Mouse (Mus musculus) intestine, embryonic 16.5 days (tissue): Measurements from ENCODE around the gene Kalrn. TPM values are rescaled to one million over a fixed set of nuclear protein-coding genes. Genes with fewer than 3 reads are reported as not detected.

Experiments
- ATAC-seq: fragments of 200-750 bp; cut with Nextera tagmentation; 2 replicates; pipeline ENCODE4 v1.8.0; 2017; ENCODE audit warnings: moderate TSS enrichment, moderate library complexity
- H3K27ac ChIP-seq: fragments of 300-500 bp; sonication (generic); 2 replicates; pipeline ENCODE4 v1.5.1; 2014; ENCODE audit warnings: mild to moderate bottlenecking, low read length
- H3K27me3 ChIP-seq: fragments of 300-500 bp; sonication (generic); replicated peaks from 2 replicates; pipeline ENCODE4 v1.6.1; 2014; ENCODE audit warnings: low read length, control low read depth, mixed read lengths; ENCODE audit not compliant: control insufficient read depth, insufficient read depth
- H3K36me3 ChIP-seq: fragments of 300-500 bp; sonication (generic); 2 replicates; pipeline ENCODE4 v1.6.1; 2014; ENCODE audit warnings: low read length, control low read depth; ENCODE audit not compliant: control insufficient read depth, insufficient read depth
- H3K4me1 ChIP-seq: fragments of 300-500 bp; sonication (generic); 2 replicates; pipeline ENCODE4 v1.6.1; 2014; ENCODE audit warnings: low read length, control low read depth, mixed read lengths; ENCODE audit not compliant: control insufficient read depth, insufficient read depth
- H3K4me2 ChIP-seq: fragments of 300-500 bp; sonication (generic); 2 replicates; pipeline ENCODE4 v1.6.1; 2014; ENCODE audit warnings: low read depth, low read length, control low read depth
- H3K4me3 ChIP-seq: fragments of 300-500 bp; sonication (generic); 2 replicates; pipeline ENCODE4 v1.5.1; 2014; ENCODE audit warnings: mild to moderate bottlenecking, low read length
- H3K9ac ChIP-seq: fragments of 300-500 bp; sonication (generic); 2 replicates; pipeline ENCODE4 v1.6.1; 2014; ENCODE audit warnings: low read depth, low read length
- H3K9me3 ChIP-seq: fragments of 300-500 bp; sonication (generic); 2 replicates; pipeline ENCODE4 v1.6.1; 2016; ENCODE audit warnings: low read length, control low read depth; ENCODE audit not compliant: control insufficient read depth
- WGBS: fragments of 180-500 bp; shearing (Covaris S2); extraction: QIAGEN DNeasy Blood & Tissue Kit; methylation state at CpG from one replicate; pipeline ENCODE4 v1.1.7; 2014; 5-methylcytosine and 5-hydroxymethylcytosine counted together
- polyA plus RNA-seq: library from polyadenylated mRNA; unstranded; fragments of >200 nt; fragmentation: Nextera tagmentation; extraction: Ambion mirVana; gene quantifications from 2 replicates; pipeline ENCODE4 v1.2.1, GENCODE M21; 2015

The Kalrn gene
- polyA plus RNA-seq, 1 experiment from 2014 or later = 11.1 TPM

DNA sequence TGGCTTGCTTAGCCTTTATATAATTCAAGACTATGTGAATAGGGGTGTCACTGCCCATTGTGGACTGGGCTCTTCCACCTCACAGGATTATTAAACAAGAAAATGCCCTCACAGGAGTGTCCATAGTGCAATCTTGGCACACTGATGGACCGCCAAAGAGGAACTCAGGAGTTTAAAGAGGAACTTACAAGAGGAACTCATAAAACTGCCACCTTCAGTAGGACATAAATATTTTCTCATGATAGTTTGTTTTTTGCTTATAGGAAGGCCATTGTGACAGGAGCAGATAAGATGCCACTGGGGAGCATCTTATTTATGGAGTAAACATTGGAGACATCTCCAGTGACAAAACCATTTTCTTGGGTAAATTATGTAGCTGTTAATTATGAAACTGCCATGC lies 618.5 kb downstream of the Kalrn start:
- Histone ChIP-seq H3K4me2 (no peak overlapping the region), H3K27ac (no peak overlapping the region), H3K4me1 (no peaks in the 10 kb centered on the region), H3K9ac (no peak overlapping the region), H3K4me3 (no peak overlapping the region), H3K36me3 (peaks cover 27% of the 10 kb centered on the region), H3K27me3 (no peaks in the 10 kb centered on the region), H3K9me3 (no peaks in the 10 kb centered on the region)
- no peak for ATAC-seq
- WGBS = 93% methylated on average over 1 of the region's 1 CpGs

DNA sequence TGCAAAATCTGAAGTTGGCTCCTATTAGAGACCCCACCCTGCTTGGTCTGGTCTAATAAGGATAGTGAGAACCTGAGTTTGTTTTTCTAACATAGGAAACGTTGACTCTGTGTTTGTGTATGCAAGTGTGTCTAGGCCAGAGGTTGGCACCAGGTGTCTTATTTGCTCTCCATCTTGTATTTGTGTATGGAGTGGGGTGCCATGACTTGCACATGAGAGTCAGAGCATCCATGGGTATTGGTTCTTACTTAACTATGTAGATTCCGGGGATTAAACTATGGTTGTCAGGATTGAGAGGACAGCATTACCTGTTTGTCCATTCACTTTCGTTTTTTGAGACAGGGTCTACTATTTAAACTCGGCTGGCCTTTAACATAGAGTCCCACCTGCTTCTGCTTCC lies 620.3 kb downstream of the Kalrn start:
- no peaks in the 10 kb centered on the region for H3K9me3 ChIP-seq
- no peak overlapping the region for H3K4me2 ChIP-seq
- no peak overlapping the region for H3K9ac ChIP-seq
- no peak overlapping the region for H3K27ac ChIP-seq
- no peaks in the 10 kb centered on the region for H3K4me1 ChIP-seq
- H3K27me3 ChIP-seq = no peaks in the 10 kb centered on the region
- H3K4me3 ChIP-seq = no peak overlapping the region
- peaks cover 23% of the 10 kb centered on the region for H3K36me3 ChIP-seq
- WGBS = 77% methylated on average over 4 of the region's 4 CpGs
- ATAC-seq = no peak

DNA sequence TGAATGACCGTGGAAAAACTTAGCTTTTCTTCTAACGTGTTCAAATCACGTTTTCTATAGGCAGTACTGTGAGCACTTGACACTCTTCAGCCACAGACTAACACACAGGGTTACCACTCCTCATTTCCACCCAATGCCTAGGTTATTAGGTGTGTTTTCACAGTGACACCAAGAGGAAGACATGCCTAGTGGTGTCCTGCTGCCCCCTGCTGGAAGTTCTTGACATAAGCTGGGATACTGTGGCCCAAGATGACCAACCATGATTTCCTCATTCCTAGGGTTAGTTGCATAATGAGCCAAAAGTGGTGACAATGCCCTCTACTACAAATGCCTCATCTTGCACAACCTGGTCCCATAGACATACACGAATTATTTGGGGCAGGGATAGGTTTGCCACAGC lies 622.5 kb downstream of the Kalrn start:
- H3K4me1 ChIP-seq = no peaks in the 10 kb centered on the region
- ATAC-seq = peak; percentile 79
- no peak overlapping the region for H3K27ac ChIP-seq
- no peaks in the 10 kb centered on the region for H3K9me3 ChIP-seq
- no peaks in the 10 kb centered on the region for H3K27me3 ChIP-seq
- no peak overlapping the region for H3K4me3 ChIP-seq
- no peak overlapping the region for H3K4me2 ChIP-seq
- 15% methylated on average over 4 of the region's 4 CpGs for whole genome bisulfite sequencing
- H3K36me3 ChIP-seq = peaks cover 15% of the 10 kb centered on the region
- no peak overlapping the region for H3K9ac ChIP-seq

DNA sequence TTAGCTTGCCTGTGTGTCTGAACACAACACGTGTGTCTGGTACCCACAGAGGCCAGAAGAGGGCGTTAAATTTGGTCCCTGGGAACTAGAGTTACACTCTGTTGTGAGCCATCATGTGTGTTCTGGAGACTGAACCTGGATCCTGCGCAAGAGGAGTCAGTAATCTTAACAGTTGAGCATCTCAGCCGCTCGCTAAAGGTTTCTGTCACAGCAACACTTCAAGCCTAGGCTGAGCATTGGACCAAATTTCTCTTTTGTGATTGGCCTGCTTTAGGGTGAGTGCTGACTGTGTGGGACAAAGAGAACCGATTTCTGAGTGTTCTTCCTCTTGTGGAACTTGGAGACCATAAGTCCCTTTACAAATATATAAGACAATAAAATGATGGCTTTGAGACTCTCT lies 622.9 kb downstream of the Kalrn start:
- peak; percentile 10; the same call in 1 of the 2 replicates for ATAC-seq
- no peaks in the 10 kb centered on the region for H3K9me3 ChIP-seq
- WGBS = 81% methylated on average over 6 of the region's 6 CpGs

DNA sequence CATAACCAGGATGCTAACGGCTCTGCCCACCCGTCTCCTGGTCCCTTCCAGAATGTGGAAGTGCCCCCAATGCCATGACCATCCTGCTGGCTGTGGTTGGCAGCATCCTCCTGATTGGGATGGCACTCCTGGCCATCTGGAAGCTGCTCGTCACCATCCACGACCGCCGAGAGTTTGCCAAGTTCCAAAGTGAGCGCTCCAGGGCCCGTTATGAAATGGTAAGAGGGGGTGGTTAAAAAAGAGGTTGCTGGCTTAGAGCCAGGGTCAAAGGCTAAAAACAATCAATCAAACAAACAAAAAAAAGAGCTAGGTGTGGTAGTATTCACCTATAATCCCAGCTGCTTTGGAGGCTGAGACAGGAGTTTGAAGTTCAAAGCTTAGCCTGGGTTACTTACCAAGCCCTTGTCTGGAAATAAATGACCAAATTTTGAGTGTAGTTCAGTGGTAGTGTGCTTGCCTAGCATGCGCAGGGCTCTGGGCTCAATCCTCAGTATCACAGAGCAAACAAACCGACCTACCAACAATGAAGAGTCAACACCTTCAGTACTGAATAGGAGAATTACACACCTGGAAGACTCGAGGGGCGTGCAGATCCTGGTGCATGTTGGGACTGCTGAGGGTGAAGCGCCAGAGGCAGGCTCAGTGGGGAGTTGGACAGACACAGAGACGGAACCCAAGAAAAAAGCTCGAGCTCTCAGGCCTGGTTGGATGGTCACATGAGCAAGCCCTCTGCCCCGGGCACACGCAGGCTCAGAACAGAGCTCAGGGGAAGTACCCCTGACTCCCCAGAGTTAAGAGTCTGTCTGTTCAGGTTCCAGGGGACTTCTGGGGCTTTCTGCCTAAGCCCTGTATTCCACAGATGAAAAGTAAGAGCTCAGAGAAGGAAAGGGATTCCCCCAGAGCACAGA lies 625.4 kb downstream of the Kalrn start:
- Histone ChIP-seq H3K27me3 (no peaks in the 10 kb centered on the region), H3K4me1 (peaks cover 7% of the 10 kb centered on the region; the same call in 1 of the 2 replicates), H3K27ac (no peak overlapping the region), H3K9ac (no peak overlapping the region), H3K36me3 (no peaks in the 10 kb centered on the region), H3K4me2 (no peak overlapping the region), H3K4me3 (no peak overlapping the region), H3K9me3 (no peaks in the 10 kb centered on the region)
- 67% methylated on average over 17 of the region's 17 CpGs for WGBS
- ATAC-seq = no peak

More for the DNA sequence above, 622.9 kb downstream of the Kalrn start:
- Histone ChIP-seq H3K36me3 (peaks cover 11% of the 10 kb centered on the region; the same call in 1 of the 2 replicates), H3K4me3 (no peak overlapping the region), H3K27ac (no peak overlapping the region), H3K4me1 (no peaks in the 10 kb centered on the region), H3K27me3 (no peaks in the 10 kb centered on the region), H3K4me2 (no peak overlapping the region), H3K9ac (no peak overlapping the region)

DNA sequence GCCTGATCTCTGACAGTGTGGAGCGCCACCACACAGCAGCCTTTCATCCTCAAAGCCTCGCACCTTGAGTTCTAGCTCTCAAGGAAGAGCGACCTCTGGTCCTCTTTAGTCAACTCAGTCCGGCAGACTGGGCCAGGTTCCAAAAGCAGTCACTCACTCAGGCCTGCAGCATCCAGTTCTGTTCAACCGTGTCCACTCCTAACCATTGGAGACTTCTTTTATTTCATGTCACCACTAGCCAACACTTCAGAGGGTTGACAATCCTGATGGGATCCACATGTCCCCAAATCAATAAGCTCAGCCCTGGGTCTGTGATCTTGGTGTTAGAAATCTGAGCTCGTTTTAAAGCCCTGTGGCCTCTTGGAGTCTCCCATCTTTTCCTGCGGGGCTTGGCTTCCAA lies 627.3 kb downstream of the Kalrn start:
- no peaks in the 10 kb centered on the region for H3K9me3 ChIP-seq
- peaks cover 23% of the 10 kb centered on the region for H3K4me1 ChIP-seq
- no peak overlapping the region for H3K4me3 ChIP-seq
- no peaks in the 10 kb centered on the region for H3K27me3 ChIP-seq
- no peak overlapping the region for H3K27ac ChIP-seq
- WGBS = 75% methylated on average over 7 of the region's 7 CpGs
- H3K36me3 ChIP-seq = no peaks in the 10 kb centered on the region
- no peak overlapping the region for H3K4me2 ChIP-seq
- ATAC-seq = no peak
- no peak overlapping the region for H3K9ac ChIP-seq

DNA sequence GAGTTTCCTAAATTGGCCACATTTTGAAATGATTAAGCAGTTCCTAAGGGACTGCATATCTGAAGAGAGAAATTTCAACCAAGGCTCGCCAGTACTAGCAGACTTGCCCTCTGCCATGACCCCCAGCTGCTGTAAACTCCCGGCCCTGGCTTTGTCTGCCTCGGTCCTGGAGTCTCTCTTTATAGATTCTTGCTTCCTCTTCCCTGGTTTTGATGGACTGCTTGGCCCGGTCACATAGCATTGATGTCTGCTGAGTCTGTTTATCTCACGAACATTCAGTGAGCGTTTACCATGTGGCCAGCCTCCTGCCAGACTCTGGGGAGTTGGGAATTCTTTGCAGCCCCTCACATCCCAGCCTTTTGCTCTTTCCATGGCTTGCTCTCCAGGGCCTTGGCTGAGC lies 628.6 kb downstream of the Kalrn start:
- peaks cover 27% of the 10 kb centered on the region for H3K4me1 ChIP-seq
- H3K4me2 ChIP-seq = no peak overlapping the region
- no peak for ATAC-seq
- H3K9me3 ChIP-seq = no peaks in the 10 kb centered on the region
- H3K4me3 ChIP-seq = no peak overlapping the region
- H3K36me3 ChIP-seq = no peaks in the 10 kb centered on the region
- WGBS = 27% methylated on average over 6 of the region's 6 CpGs
- no peak overlapping the region for H3K27ac ChIP-seq
- H3K9ac ChIP-seq = no peak overlapping the region
- H3K27me3 ChIP-seq = no peaks in the 10 kb centered on the region

DNA sequence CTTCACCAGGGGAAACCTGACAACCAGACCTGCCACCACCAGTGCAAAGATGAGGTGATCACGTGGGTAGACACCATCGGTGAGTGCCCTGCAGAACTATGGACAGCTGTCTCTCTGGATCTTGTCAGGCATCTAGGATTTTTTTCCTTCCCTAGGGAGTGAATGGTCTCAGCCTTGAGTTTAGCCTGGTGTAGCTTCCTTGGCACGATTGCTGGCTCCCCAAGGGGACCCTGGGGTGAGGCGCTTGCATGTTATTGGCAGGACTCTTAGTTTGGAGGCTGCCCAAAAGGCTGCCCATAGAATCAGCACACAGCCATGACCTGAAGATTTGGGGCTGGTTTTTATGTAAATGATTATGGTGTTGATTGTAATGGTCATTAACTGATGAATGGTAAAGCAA lies 629.2 kb downstream of the Kalrn start:
- Histone ChIP-seq H3K9me3 (no peaks in the 10 kb centered on the region), H3K4me3 (no peak overlapping the region), H3K4me1 (peaks cover 27% of the 10 kb centered on the region), H3K4me2 (no peak overlapping the region), H3K9ac (no peak overlapping the region), H3K27ac (no peak overlapping the region), H3K36me3 (no peaks in the 10 kb centered on the region), H3K27me3 (no peaks in the 10 kb centered on the region)
- no peak for ATAC-seq
- 68% methylated on average over 4 of the region's 4 CpGs for WGBS

DNA sequence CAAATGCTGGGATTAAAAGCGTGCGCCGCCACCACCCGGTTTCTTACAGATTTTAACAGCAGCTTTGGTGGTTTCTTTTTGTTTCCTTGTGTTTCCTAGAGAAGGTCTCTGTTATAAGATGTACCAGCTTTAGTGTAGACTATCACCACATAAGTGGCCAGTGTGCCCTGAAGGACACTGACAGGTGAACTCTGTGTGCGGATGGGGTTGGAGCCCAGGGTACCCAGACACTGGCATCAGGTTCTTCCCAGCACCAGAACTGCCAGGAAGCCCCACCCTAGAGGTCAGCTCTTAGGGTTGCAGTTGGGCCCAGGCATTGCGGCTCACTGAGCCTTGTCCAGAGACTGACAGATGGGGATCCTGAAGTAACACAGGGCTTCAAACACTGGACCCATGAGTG lies 629.9 kb downstream of the Kalrn start:
- Histone ChIP-seq H3K36me3 (no peaks in the 10 kb centered on the region), H3K27ac (no peak overlapping the region), H3K27me3 (no peaks in the 10 kb centered on the region), H3K9ac (no peak overlapping the region), H3K4me1 (peaks cover 33% of the 10 kb centered on the region), H3K4me3 (no peak overlapping the region), H3K4me2 (no peak overlapping the region), H3K9me3 (no peaks in the 10 kb centered on the region)
- no peak for ATAC-seq
- 97% methylated on average over 6 of the region's 6 CpGs for WGBS
